Mouse (Mus musculus) neural tube, embryonic 14.5 days (tissue): ENCODE data around the gene Barx2. TPM values are rescaled to one million over a fixed set of nuclear protein-coding genes. Genes with fewer than 3 reads are reported as not detected.
A peak's percentile ranks its signal among the peaks of the same experiment; 100 is the strongest.
"Not testable (repeated sequence)": the region's sequence is repeated elsewhere in the genome, so short reads cannot be mapped to it uniquely, and the experiment has no call there.

Experiments used
- ATAC-seq: fragments of 200-750 bp; cut with Nextera tagmentation; 2 replicates; pipeline ENCODE4 v1.8.0; 2017; ENCODE audit warnings: low read depth, mild to moderate bottlenecking, moderate TSS enrichment, moderate library complexity
- H3K27ac ChIP-seq: fragments of 300-500 bp; sonication (generic); 2 replicates; pipeline ENCODE4 v1.5.1; 2014; ENCODE audit warnings: low read depth, mild to moderate bottlenecking, control low read depth, low read length, moderate library complexity, mixed read lengths
- H3K27me3 ChIP-seq: fragments of 300-500 bp; sonication (generic); 2 replicates; pipeline ENCODE4 v1.6.1; 2014; ENCODE audit warnings: low read length; ENCODE audit not compliant: control insufficient read depth, insufficient read depth
- H3K36me3 ChIP-seq: fragments of 300-500 bp; sonication (generic); 2 replicates; pipeline ENCODE4 v1.6.1; 2014; ENCODE audit warnings: low read length, mixed read lengths; ENCODE audit not compliant: control insufficient read depth, insufficient read depth
- H3K4me1 ChIP-seq: fragments of 300-500 bp; sonication (generic); 2 replicates; pipeline ENCODE4 v1.6.1; 2014; ENCODE audit warnings: low read length; ENCODE audit not compliant: control insufficient read depth, insufficient read depth
- H3K4me2 ChIP-seq: fragments of 300-500 bp; sonication (generic); 2 replicates; pipeline ENCODE4 v1.6.1; 2014; ENCODE audit warnings: mild to moderate bottlenecking, low read depth, low read length, control low read depth
- H3K4me3 ChIP-seq: fragments of 300-500 bp; sonication (generic); 2 replicates; pipeline ENCODE4 v1.5.1; 2014; ENCODE audit warnings: low read depth, low read length, control low read depth, mixed read lengths
- H3K9ac ChIP-seq: fragments of 300-500 bp; sonication (generic); replicated peaks from 2 replicates; pipeline ENCODE4 v1.6.1; 2014; ENCODE audit warnings: low read depth, mild to moderate bottlenecking, control low read depth, low read length, mixed read lengths
- H3K9me3 ChIP-seq: fragments of 300-500 bp; sonication (generic); 2 replicates; pipeline ENCODE4 v1.6.1; 2016; ENCODE audit warnings: low read length; ENCODE audit not compliant: control insufficient read depth
- WGBS: fragments of 180-500 bp; shearing (Covaris S2); extraction: QIAGEN DNeasy Blood & Tissue Kit; methylation state at CpG from one replicate; pipeline ENCODE4 v1.1.7; 2014; 5-methylcytosine and 5-hydroxymethylcytosine counted together
- polyA plus RNA-seq: library from polyadenylated mRNA; unstranded; fragments of >200 nt; fragmentation: Nextera tagmentation; extraction: Ambion mirVana; gene quantifications from 2 replicates; pipeline ENCODE4 v1.2.1, GENCODE M21; 2014

The Barx2 gene
- not detected in 2 replicates for polyA plus RNA-seq

DNA sequence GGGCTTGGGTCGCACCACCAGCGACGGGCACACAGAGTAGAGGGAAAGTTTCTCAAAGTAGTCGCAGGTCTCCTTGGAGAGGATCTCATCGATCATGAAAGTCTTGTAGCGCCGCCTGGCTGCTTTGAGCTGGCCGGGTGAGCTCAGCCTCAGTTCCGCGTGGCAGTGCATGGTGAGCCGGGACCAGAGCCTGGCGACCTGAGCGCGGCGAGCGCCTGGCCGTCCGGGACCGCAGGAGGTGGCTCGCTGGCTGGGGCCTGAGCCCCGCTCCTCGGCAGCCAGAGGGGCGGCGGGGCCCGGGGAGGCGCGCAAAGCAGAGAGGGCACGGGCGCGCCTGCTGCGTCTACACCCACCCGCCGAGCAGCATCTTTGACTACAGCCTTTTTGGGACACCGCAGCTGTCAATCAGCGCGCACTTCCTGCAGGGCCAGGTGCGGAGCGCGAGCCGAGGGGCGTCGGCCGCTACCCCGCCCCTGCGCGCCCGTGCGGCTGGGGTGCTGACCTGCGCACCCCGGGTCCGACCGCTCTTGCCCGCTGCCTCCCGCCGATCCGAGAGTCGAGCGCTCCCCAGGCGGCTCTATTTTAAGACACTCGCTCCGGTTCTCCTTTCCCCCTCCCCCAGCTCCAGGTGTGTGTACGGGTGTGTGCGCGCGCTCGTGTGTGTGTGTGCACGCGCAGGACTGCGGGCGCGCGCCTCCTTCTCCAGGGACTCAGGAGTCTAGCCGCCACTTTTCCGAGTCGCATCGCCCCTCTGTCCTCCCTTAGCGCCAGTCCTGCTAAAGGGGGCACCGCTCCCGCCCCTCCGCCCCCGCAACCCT is at the start of gene Barx2:
Gene Barx2 (minus strand): TSS at position 542 of the 818 bp plus-strand sequence.
- under 1% methylated on average over 59 of the region's 81 CpGs for WGBS
- peak; percentile 86 for ATAC-seq

DNA sequence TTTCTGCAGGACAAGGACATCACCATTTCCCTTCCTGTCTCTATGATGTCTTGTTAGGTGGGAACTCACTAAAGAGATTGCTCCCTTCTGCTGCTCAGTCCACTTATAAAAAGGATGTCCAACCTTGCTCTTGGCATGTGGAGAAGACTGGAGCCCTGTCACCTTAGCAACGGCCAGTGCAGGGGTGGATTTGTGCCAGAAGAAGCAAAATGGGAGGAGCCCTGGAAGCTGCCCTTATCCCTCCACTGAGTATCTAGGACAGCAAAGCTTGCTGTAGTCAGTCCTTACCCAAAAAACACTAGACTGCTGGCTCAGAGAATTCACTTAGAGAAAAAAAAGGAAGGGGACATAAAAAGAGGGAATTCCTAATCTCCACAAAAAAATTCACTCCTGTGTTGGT is 49.0 kb upstream of the Barx2 start:
- Histone ChIP-seq H3K4me3 (no peak overlapping the region), H3K27me3 (no peaks in the 10 kb centered on the region), H3K4me1 (no peaks in the 10 kb centered on the region), H3K9me3 (no peaks in the 10 kb centered on the region), H3K9ac (no peak overlapping the region), H3K36me3 (no peaks in the 10 kb centered on the region), H3K27ac (no peak overlapping the region), H3K4me2 (no peak overlapping the region)
- ATAC-seq, result no peak
- WGBS, result 61% methylated on average over 1 of the region's 1 CpGs

More for the DNA sequence above, at the start of gene Barx2:
- peak within 1 kb of the TSS; percentile 29; the same call in 1 of the 2 replicates for H3K9ac ChIP-seq
- peak within 1 kb of the TSS; percentile 45 for H3K4me3 ChIP-seq
- peaks cover 13% of the 10 kb centered on the region for H3K4me1 ChIP-seq
- H3K4me2 ChIP-seq, result peak within 1 kb of the TSS; percentile 94
- no peaks in the 10 kb centered on the region for H3K36me3 ChIP-seq
- no peak within 1 kb of the TSS for H3K27ac ChIP-seq
- peaks cover 55% of the 10 kb centered on the region for H3K27me3 ChIP-seq
- H3K9me3 ChIP-seq, result no peaks in the 10 kb centered on the region

DNA sequence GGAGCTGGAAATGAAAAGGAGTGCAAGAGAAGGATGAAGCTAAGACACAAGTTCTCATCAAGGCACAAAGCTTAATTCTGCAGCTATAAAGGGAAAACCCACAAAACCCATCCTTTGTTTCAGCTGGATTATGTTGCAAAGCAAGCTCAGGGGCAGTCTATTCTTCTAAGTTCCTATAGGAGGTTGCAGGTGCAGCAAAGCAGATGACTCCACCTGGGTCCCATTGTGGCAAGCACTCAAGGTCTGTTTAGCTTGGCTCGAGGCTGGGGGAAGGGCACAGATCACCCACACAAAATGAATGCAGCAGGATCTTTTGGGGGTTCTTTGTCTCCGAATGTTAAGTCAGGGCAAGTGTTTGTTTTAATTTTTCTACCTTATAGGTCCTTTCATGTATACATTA is 47.2 kb upstream of the Barx2 start:
- Histone ChIP-seq H3K9ac (no peak overlapping the region), H3K27ac (no peak overlapping the region), H3K36me3 (no peaks in the 10 kb centered on the region), H3K4me3 (no peak overlapping the region), H3K4me2 (no peak overlapping the region), H3K27me3 (no peaks in the 10 kb centered on the region), H3K9me3 (no peaks in the 10 kb centered on the region), H3K4me1 (no peaks in the 10 kb centered on the region)
- 51% methylated on average over 2 of the region's 2 CpGs for WGBS
- ATAC-seq, result no peak

DNA sequence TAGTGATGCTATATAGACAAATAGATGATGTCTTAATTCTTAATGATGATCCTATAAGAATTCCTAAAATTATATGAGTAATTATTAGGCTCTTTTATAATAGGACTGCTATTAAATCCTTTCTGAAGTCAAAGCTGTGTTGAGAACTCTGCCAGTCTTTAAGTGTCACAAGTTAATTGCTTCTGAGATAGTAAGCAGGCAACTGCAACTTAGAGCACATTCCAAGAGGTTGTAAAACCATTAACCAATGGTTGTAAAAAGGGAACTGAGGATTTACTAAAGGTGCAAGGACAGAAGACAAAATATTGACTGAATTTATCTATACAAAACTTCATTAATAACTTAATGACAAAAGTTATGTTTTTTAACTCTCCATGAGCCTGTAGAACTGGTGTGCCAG is 44.9 kb upstream of the Barx2 start:
- H3K9me3 ChIP-seq, result no peaks in the 10 kb centered on the region
- no peaks in the 10 kb centered on the region for H3K27me3 ChIP-seq
- no peaks in the 10 kb centered on the region for H3K36me3 ChIP-seq
- no peak overlapping the region for H3K27ac ChIP-seq
- no peak overlapping the region for H3K4me2 ChIP-seq
- ATAC-seq, result no peak
- no peak overlapping the region for H3K4me3 ChIP-seq
- no peak overlapping the region for H3K9ac ChIP-seq
- H3K4me1 ChIP-seq, result no peaks in the 10 kb centered on the region

DNA sequence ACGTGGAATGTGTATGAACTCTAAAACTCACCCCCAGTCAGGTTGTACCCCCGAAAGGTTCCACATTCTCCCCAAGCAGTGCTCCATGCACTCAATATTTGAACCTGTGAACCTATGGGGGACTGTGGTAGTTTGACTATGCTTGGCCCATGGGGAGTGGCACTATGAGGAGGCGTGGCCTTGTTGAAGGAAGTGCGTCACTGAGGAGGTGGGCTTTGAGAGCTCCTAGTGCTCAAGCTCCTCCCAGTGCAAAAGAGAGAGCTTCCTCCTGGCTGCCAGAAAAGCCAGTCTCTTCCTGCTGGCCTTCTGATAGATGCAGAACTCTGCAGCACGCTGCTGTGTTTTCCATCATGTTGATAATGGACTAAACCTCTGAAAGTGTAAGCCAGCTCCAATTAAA is 37.2 kb upstream of the Barx2 start:
- WGBS, result 91% methylated on average over 5 of the region's 5 CpGs
- no peak for ATAC-seq
- Histone ChIP-seq H3K4me2 (no peak overlapping the region), H3K27ac (no peak overlapping the region), H3K4me1 (no peaks in the 10 kb centered on the region), H3K9ac (no peak overlapping the region), H3K27me3 (no peaks in the 10 kb centered on the region), H3K36me3 (no peaks in the 10 kb centered on the region), H3K9me3 (no peaks in the 10 kb centered on the region), H3K4me3 (no peak overlapping the region)

DNA sequence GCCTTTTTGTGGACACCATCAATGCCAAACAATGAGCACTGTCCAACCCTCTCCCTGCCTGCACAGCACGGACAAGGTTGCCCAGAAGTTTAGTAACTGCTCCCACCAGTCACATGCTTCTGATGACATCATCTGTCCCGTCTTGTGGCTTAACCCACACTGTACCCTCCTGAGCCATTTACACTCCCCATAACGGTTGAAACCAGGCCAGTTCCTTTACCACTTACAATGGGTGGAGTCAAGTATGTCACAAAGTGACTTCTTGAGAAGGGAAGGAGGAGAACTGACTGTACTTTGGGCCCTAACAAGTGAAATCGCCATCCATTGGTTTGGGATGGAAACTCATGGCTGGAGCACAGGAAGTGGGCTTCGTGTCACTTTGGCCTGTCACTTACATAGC is 35.8 kb upstream of the Barx2 start:
- H3K9ac ChIP-seq, result no peak overlapping the region
- H3K27me3 ChIP-seq, result no peaks in the 10 kb centered on the region
- no peaks in the 10 kb centered on the region for H3K9me3 ChIP-seq
- no peak for ATAC-seq
- H3K4me1 ChIP-seq, result no peaks in the 10 kb centered on the region
- no peaks in the 10 kb centered on the region for H3K36me3 ChIP-seq
- WGBS, result 92% methylated on average over 5 of the region's 5 CpGs
- no peak overlapping the region for H3K4me3 ChIP-seq
- H3K27ac ChIP-seq, result no peak overlapping the region
- H3K4me2 ChIP-seq, result no peak overlapping the region

DNA sequence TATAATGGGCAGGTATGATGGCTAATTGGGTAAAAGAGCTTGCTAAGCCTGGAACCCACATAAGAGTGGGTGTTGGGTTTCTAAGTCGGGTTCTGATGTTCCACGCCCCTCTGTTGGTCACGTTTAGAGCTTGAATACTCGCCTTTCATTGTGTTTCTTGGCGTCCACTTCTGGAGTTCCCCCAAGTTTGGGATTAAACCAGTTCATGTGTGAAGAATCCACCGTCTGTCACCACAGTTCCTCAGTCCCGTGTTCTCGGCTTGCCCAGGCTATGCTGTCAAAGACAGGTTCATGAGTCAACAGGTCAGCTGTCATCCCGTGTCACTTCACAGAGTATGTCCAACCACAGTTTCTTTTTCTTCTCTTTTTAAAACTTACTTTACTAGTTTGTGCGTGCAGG is 33.8 kb upstream of the Barx2 start:
- Histone ChIP-seq H3K4me3 (no peak overlapping the region), H3K27ac (no peak overlapping the region), H3K36me3 (no peaks in the 10 kb centered on the region), H3K4me1 (no peaks in the 10 kb centered on the region), H3K9ac (no peak overlapping the region), H3K9me3 (no peaks in the 10 kb centered on the region), H3K27me3 (no peaks in the 10 kb centered on the region), H3K4me2 (no peak overlapping the region)
- ATAC-seq, result no peak
- 88% methylated on average over 10 of the region's 10 CpGs for WGBS

DNA sequence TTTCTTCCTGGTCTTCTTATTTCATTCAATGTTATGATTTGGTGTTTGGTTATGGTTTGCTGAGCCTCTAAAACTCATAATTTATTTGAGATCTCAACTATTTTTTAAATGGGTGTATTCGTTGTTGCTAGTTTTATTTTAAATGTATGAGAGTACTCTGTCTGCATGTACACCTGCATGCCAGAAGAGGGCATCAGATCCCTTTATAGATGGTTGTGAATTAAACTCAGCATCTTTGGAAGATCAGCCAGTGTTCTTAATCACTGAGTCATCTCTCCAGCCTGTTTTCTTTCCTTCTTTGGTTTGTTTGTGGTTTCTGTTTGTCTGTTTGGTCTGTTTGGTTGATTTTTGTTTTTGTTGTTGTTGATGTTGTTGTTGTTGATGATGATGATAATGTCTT is 29.1 kb upstream of the Barx2 start:
- no peak for ATAC-seq
- H3K4me2 ChIP-seq, result no peak overlapping the region
- no peak overlapping the region for H3K4me3 ChIP-seq
- 51% methylated on average over 1 of the region's 1 CpGs for WGBS
- no peaks in the 10 kb centered on the region for H3K4me1 ChIP-seq
- no peaks in the 10 kb centered on the region for H3K9me3 ChIP-seq
- H3K27ac ChIP-seq, result no peak overlapping the region
- no peaks in the 10 kb centered on the region for H3K36me3 ChIP-seq
- H3K9ac ChIP-seq, result no peak overlapping the region
- no peaks in the 10 kb centered on the region for H3K27me3 ChIP-seq

DNA sequence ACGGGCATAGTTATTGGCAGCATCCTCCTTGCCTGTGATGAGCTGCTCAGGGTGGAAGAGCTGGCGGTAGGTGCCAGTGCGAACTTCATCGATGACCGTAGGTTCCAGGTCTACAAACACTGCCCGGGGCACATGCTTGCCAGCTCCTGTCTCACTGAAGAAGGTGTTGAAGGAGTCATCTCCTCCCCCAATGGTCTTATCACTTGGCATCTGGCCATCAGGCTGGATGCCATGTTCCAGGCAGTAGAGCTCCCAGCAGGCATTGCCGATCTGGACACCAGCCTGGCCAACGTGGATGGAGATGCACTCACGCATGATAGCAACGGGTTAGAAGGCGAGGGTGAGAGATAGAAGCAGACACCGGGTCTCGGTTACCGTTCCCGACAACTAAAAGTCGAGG is 23.2 kb upstream of the Barx2 start:
- not testable (repeated sequence) for H3K27me3 ChIP-seq, H3K4me2 ChIP-seq, H3K9ac ChIP-seq, H3K4me3 ChIP-seq, ATAC-seq, H3K27ac ChIP-seq, H3K9me3 ChIP-seq, H3K4me1 ChIP-seq, H3K36me3 ChIP-seq
- WGBS, result 95% methylated on average over 13 of the region's 16 CpGs
